Mouse (Mus musculus): ENCODE measurements at regions not wholly inside any gene's neighbourhood (a gene's known extent, or its start where the extent isn't known, plus 50 kb on each side); places are given as distances from the start of the nearest gene placed in this dataset.

GRCm38 (mm10) chr19:14880818-14881217 lies 283.0 kb upstream of the Tle4 start:
- Histone ChIP-seq H3K27me3 (replicated peaks) (no peaks in the 10 kb centered on the region), H3K4me3 (no peak overlapping the region), H3K4me1 (no peaks in the 10 kb centered on the region), H3K9me3 (replicated peaks) (no peaks in the 10 kb centered on the region), H3K9ac (no peak overlapping the region), H3K4me2 (no peak overlapping the region), H3K27ac (no peak overlapping the region), H3K36me3 (no peaks in the 10 kb centered on the region)
- 70% methylated on average over 4 of the region's 4 CpGs for WGBS (ENCODE audit: insufficient replicate concordance)
- ATAC-seq = no peak

- no peaks in the 10 kb centered on the region for H3K4me1 ChIP-seq
- no peak for ATAC-seq
- WGBS (ENCODE audit: insufficient replicate concordance) = 79% methylated on average over 1 of the region's 1 CpGs
- H3K36me3 ChIP-seq = no peaks in the 10 kb centered on the region
- H3K4me2 ChIP-seq = no peak overlapping the region
- H3K4me3 ChIP-seq = no peak overlapping the region
- no peaks in the 10 kb centered on the region for H3K9me3 ChIP-seq (replicated peaks)
- no peak overlapping the region for H3K27ac ChIP-seq
- no peak overlapping the region for H3K9ac ChIP-seq
- H3K27me3 ChIP-seq (replicated peaks) = no peaks in the 10 kb centered on the region
Measured at GRCm38 (mm10) chr19:14873986-14874385, 276.1 kb upstream of the Tle4 start.

GRCm38 (mm10) chr19:14871178-14871867 lies 273.5 kb upstream of the Tle4 start:
- no peak overlapping the region for H3K27ac ChIP-seq
- WGBS (ENCODE audit: insufficient replicate concordance) = 28% methylated on average over 7 of the region's 7 CpGs
- ATAC-seq = no peak
- no peak overlapping the region for H3K4me2 ChIP-seq
- no peaks in the 10 kb centered on the region for H3K4me1 ChIP-seq
- H3K27me3 ChIP-seq (replicated peaks) = no peaks in the 10 kb centered on the region
- H3K9me3 ChIP-seq (replicated peaks) = no peaks in the 10 kb centered on the region
- H3K9ac ChIP-seq = no peak overlapping the region
- no peak overlapping the region for H3K4me3 ChIP-seq
- H3K36me3 ChIP-seq = no peaks in the 10 kb centered on the region

DNA sequence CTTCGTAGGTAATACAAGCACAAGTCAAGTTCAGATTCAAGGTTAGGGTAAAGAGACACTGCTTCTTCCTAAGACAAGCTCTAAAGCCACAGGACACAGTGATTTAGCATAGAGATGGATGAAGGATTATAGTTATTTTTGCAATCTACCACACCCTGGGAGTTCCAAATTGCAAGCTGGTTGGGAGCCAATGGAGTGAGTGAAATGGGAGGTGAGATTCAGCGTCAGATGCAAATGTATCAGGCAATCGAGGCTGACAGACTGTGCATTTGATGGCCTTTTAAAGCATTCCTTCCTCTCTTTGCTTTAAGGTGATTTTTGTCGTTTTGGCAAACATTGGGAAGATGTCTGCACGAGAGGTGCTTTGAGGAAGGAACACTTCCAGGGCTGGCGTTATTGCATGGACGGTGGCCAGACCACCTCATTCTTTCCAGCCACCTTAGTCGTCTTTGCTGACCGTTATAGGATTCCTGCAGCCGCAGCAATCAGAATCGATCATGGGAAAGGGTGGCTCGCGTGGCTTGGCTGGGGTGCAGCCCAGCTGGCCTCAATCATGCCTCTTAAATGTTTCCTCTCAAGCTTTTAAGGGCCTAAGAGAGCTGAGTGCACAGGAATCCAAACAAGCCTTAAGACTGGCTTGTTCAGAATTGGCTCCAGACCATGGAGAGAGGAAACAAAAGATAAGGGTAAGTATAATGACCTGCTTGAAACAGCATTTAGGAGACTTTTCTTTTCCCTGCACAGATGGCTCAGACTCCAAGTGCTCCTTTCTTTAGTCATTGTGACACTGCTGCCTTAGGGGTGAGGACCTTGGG lies 265.0 kb upstream of the Tle4 start:
- ATAC-seq = no peak
- H3K4me2 ChIP-seq = no peak overlapping the region
- H3K9ac ChIP-seq = no peak overlapping the region
- no peak overlapping the region for H3K27ac ChIP-seq
- no peak overlapping the region for H3K4me3 ChIP-seq
- WGBS (ENCODE audit: insufficient replicate concordance) = 53% methylated on average over 13 of the region's 13 CpGs
- no peaks in the 10 kb centered on the region for H3K4me1 ChIP-seq
- no peaks in the 10 kb centered on the region for H3K36me3 ChIP-seq
- H3K27me3 ChIP-seq (replicated peaks) = no peaks in the 10 kb centered on the region
- no peaks in the 10 kb centered on the region for H3K9me3 ChIP-seq (replicated peaks)

GRCm38 (mm10) chr19:14855036-14855435 lies 257.2 kb upstream of the Tle4 start:
- H3K4me2 ChIP-seq = no peak overlapping the region
- H3K27ac ChIP-seq = no peak overlapping the region
- no peaks in the 10 kb centered on the region for H3K27me3 ChIP-seq (replicated peaks)
- H3K9ac ChIP-seq = no peak overlapping the region
- no peaks in the 10 kb centered on the region for H3K36me3 ChIP-seq
- 58% methylated on average over 2 of the region's 2 CpGs for WGBS (ENCODE audit: insufficient replicate concordance)
- H3K9me3 ChIP-seq (replicated peaks) = no peaks in the 10 kb centered on the region
- no peak for ATAC-seq
- H3K4me1 ChIP-seq = no peaks in the 10 kb centered on the region
- no peak overlapping the region for H3K4me3 ChIP-seq

DNA sequence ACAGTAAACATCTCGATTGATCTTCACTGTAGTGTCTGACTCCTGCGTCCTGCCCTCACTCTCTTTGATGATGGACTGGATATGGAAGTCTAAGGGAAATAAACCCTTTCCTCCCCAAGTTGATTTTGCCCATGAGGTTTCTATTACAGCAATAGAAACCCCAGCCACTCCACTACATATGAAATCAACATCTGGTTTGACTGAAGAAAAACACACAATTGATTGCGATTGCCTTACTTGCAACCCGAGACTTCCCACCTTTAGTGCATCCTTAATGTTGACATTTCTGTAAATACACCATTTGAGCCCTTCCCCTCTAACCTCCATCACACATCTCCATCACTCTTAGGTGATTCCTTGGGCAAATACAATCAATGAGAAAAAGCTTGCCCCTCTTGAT lies 255.6 kb upstream of the Tle4 start:
- 69% methylated on average over 4 of the region's 4 CpGs for WGBS (ENCODE audit: insufficient replicate concordance)
- H3K4me2 ChIP-seq = no peak overlapping the region
- no peak overlapping the region for H3K27ac ChIP-seq
- H3K4me1 ChIP-seq = no peaks in the 10 kb centered on the region
- H3K27me3 ChIP-seq (replicated peaks) = no peaks in the 10 kb centered on the region
- no peak for ATAC-seq
- no peaks in the 10 kb centered on the region for H3K9me3 ChIP-seq (replicated peaks)
- H3K36me3 ChIP-seq = no peaks in the 10 kb centered on the region
- no peak overlapping the region for H3K4me3 ChIP-seq
- no peak overlapping the region for H3K9ac ChIP-seq

GRCm38 (mm10) chr19:14849561-14849960 lies 251.7 kb upstream of the Tle4 start:
- Histone ChIP-seq H3K27me3 (replicated peaks) (no peaks in the 10 kb centered on the region), H3K4me1 (no peaks in the 10 kb centered on the region), H3K9ac (no peak overlapping the region), H3K27ac (no peak overlapping the region), H3K4me2 (no peak overlapping the region), H3K4me3 (no peak overlapping the region), H3K36me3 (no peaks in the 10 kb centered on the region), H3K9me3 (replicated peaks) (no peaks in the 10 kb centered on the region)
- ATAC-seq = no peak
- 48% methylated on average over 1 of the region's 1 CpGs for WGBS (ENCODE audit: insufficient replicate concordance)

DNA sequence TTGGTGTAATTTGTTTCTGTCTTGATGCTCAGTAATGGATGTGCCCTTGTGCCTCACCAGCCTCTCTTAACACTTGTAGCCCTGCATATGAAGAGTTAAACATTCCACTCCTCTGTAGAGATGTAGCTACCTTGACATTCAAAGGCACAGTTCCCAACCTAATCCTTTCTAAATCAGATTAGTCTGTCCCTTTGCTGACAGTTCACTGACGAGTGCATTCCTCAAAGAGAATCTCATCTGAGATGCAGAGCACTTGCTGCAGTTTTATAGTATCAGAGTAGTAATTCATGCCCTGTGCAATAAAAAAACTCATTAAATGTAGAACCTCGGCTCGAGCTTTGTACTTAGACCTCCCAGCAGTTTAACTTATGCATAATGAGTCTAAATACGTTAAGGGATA lies 249.3 kb upstream of the Tle4 start:
- Histone ChIP-seq H3K4me2 (no peak overlapping the region), H3K4me3 (no peak overlapping the region), H3K9ac (no peak overlapping the region), H3K36me3 (no peaks in the 10 kb centered on the region), H3K27ac (no peak overlapping the region), H3K27me3 (replicated peaks) (no peaks in the 10 kb centered on the region), H3K9me3 (replicated peaks) (no peaks in the 10 kb centered on the region), H3K4me1 (no peaks in the 10 kb centered on the region)
- ATAC-seq = no peak
- WGBS (ENCODE audit: insufficient replicate concordance) = 47% methylated on average over 4 of the region's 4 CpGs

GRCm38 (mm10) chr19:14835629-14836028 lies 237.8 kb upstream of the Tle4 start:
- no peak overlapping the region for H3K4me3 ChIP-seq
- H3K27me3 ChIP-seq (replicated peaks) = no peaks in the 10 kb centered on the region
- H3K4me2 ChIP-seq = no peak overlapping the region
- WGBS (ENCODE audit: insufficient replicate concordance) = 74% methylated on average over 8 of the region's 8 CpGs
- no peaks in the 10 kb centered on the region for H3K36me3 ChIP-seq
- H3K4me1 ChIP-seq = no peaks in the 10 kb centered on the region
- H3K9me3 ChIP-seq (replicated peaks) = no peaks in the 10 kb centered on the region
- no peak for ATAC-seq
- H3K9ac ChIP-seq = no peak overlapping the region
- no peak overlapping the region for H3K27ac ChIP-seq

DNA sequence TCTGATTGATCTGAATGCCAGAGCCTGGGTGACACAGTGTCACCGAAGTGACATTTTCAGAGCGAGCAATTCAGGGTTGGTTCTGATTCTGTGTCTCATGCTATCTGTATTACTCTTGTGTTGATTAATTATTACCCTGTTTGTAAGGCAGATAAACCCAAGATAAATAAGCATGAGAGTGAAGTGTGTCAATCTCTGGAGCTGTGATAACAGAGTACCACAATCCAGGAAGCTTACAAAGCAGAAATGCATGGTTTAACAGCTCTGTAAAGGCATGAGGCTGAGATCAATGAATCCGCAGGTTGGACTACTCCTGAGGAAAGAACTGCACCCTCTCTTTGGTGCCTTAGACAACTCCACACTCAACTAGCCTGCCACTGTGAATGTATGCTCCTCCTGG lies 218.5 kb upstream of the Tle4 start:
- no peak for ATAC-seq
- 0 out of 2 replicates have a peak, but pooled peaks cover 3% of the 10 kb centered on the region for H3K9me3 ChIP-seq (replicated peaks)
- 64% methylated on average over 3 of the region's 3 CpGs for WGBS (ENCODE audit: insufficient replicate concordance)
- H3K4me3 ChIP-seq = no peak overlapping the region
- H3K27ac ChIP-seq = no peak overlapping the region
- H3K9ac ChIP-seq = no peak overlapping the region
- H3K4me1 ChIP-seq = no peaks in the 10 kb centered on the region
- no peak overlapping the region for H3K4me2 ChIP-seq
- no peaks in the 10 kb centered on the region for H3K36me3 ChIP-seq
- no peaks in the 10 kb centered on the region for H3K27me3 ChIP-seq (replicated peaks)

- no peak for ATAC-seq
- Histone ChIP-seq H3K4me3 (no peak overlapping the region), H3K4me1 (no peaks in the 10 kb centered on the region), H3K4me2 (no peak overlapping the region), H3K27ac (no peak overlapping the region), H3K36me3 (no peaks in the 10 kb centered on the region), H3K27me3 (replicated peaks) (no peaks in the 10 kb centered on the region; the same call in 1 of the 2 replicates), H3K9ac (no peak overlapping the region), H3K9me3 (replicated peaks) (no peaks in the 10 kb centered on the region)
- 59% methylated on average over 6 of the region's 6 CpGs for WGBS (ENCODE audit: insufficient replicate concordance)
Measured at GRCm38 (mm10) chr19:14806787-14807186, 208.9 kb upstream of the Tle4 start.

- Histone ChIP-seq H3K27ac (no peak overlapping the region), H3K4me3 (no peak overlapping the region), H3K27me3 (replicated peaks) (no peaks in the 10 kb centered on the region; the same call in 1 of the 2 replicates), H3K9ac (no peak overlapping the region), H3K4me2 (no peak overlapping the region), H3K36me3 (no peaks in the 10 kb centered on the region), H3K4me1 (no peaks in the 10 kb centered on the region), H3K9me3 (replicated peaks) (no peaks in the 10 kb centered on the region)
- ATAC-seq = no peak
- 14% methylated on average over 5 of the region's 5 CpGs for WGBS (ENCODE audit: insufficient replicate concordance)
Measured at GRCm38 (mm10) chr19:14802909-14803650, 205.2 kb upstream of the Tle4 start.

Data from liver, embryonic 12.5 days (tissue).